Mouse (Mus musculus): ENCODE measurements at regions not wholly inside any gene's neighbourhood (a gene's known extent, or its start where the extent isn't known, plus 50 kb on each side); places are given as distances from the start of the nearest gene placed in this dataset.
"Not testable (repeated sequence)": the region's sequence is repeated elsewhere in the genome, so short reads cannot be mapped to it uniquely, and the experiment has no call there.

DNA sequence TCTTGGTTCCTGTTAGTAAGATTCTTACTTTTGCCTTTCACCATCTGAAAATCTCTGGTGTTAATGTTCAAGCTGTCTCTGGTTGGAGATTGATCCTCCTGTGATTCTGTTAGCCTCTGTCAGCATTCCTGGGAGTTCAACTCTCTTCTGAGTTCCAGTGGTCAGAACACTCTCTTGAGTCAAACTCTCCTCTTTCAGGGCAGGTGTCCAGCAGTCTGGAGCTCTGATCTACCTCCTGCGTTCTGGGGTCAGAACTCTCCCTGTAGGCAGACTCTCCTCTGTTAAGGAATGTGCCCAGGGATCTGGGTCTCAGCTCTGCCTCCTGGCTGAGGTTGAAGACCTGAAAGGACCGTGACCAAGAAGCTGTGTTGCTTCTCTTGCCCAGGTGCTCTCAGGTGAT is 581.3 kb downstream of the H2al1n start:
- DNase-seq (ENCODE audit: low spot score in 2 of 2), result not testable (repeated sequence)

DNA sequence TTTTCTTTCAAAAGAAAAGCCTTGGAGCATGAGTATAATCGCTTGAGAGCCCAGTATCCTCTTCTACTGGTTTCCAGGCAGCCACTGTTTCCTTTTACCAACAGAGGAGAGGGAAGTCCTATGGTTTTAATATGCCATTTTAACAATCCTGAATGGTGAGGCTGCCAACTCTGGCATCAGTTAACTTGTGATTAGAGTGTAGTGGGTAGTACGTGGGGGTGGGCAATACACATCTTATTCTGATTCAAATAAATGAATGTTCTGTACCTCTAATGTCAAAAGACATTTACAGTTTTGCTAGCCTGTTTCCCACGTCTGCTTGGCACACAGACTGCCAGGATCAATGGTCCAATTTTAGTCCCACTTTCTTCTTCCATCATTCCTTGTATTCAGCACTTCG is 624.9 kb downstream of the H2al1n start:
- no peak for DNase-seq (ENCODE audit: low spot score in 2 of 2)

DNA sequence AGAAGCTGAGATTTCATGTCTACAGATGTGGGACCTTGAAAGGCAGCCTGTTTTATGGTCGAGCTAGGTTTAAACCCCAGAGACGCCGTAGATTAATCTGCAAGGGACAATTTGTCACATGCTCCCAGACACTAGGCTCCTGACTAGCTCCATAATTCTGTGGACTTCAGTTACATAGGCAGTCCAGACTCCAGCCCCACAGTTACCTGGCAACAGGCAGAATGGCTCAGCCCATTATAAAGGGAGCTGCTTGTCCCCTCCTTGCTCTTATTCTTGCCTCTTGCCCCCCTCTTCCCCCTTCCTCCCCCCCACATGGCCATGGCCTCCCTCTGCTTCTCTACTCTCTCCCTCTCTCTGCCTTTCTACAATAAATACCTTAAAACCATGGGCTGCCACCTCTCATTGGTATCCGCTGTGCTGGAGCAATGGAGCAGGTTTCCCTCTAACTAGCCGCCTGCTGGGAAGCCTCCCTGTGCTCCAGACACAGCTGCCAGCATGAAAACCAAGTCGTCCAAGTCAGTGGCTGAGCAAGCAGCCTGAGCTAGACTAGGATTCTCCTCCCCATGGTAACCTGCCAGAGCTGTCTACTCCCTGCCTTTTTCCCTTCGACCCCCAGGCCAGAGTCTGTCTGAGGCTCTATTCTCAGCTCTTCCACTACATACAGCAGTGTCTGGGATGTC is 628.9 kb downstream of the H2al1n start:
- DNase-seq (ENCODE audit: low spot score in 2 of 2), result peak in 1 of 2 experiments; percentile 5

DNA sequence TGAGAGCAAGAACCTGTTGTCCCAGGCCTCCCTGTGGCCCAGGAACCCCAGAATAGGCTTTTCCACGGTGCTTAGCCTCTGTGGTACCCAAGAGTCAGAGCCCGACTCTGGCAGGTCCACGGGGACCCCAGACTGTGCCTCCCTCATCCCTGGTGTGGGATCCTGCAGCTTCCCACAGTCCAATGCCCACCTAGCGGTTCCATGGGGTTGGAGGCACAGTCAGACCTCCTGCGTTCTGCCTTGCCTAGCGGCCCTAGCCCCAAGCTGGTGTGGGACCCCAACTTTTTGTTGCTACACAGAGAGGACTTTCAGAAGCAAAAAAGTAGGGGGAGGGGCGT is 629.4 kb downstream of the H2al1n start:
- no peak for DNase-seq (ENCODE audit: low spot score in 2 of 2)

DNA sequence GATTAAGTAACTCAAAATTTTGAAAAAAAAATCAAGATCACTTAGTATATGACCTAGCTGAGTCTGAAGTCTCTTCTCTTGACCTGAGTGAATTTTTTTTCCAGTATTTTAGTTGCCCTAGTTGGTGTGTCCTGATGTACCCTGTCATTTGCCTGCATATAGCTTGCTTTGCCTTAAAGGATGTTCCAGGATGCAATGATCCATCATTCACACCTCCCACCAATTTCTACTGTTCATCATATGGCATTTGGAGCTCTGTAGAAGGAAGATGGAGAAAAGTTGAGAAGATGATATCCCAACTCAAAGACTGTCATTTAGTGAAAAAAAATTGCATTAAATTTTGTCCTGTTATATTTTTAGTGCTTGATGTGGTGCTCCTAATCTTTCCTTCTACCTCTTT is 634.4 kb downstream of the H2al1n start:
- DNase-seq (ENCODE audit: low spot score in 2 of 2), result no peak

DNA sequence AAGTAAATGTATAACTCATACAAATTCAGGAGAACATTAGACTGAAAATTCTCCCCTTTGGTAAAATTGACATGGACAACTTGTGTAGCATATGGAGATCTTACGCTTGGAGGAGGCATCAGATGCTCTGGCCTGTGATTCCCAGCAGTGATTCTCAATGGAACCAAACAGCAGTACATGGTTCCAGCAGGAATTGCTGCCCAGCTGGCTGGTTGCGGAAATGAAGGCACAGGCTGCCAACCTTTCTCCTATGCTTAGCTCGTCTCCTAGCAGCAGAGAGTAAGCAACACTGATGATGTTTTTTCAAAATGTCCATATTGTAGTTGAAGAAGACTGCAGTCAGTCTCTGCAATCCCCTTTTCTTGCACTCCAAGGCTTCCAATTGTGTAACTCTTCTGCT is 673.7 kb downstream of the H2al1n start:
- peak in 1 of 2 experiments; percentile 15 for DNase-seq (ENCODE audit: low spot score in 2 of 2)
